Mouse (Mus musculus) limb, embryonic 12.5 days (tissue): ENCODE measurements around the gene Pgd. TPM values are rescaled to one million over a fixed set of nuclear protein-coding genes. Genes with fewer than 3 reads are reported as not detected.
"Not testable (repeated sequence)": the region's sequence is repeated elsewhere in the genome, so short reads cannot be mapped to it uniquely, and the experiment has no call there.

ENCODE experiments used
- ATAC-seq: fragments of 200-750 bp; cut with Nextera tagmentation; 2 replicates; pipeline ENCODE4 v1.8.0; 2017; ENCODE audit warnings: low read depth, moderate TSS enrichment; ENCODE audit not compliant: insufficient number of reproducible peaks, insufficient read depth, low FRiP score, low TSS enrichment
- H3K27ac ChIP-seq: fragments of 300-500 bp; sonication (generic); 2 replicates; pipeline ENCODE4 v1.5.1; 2016; ENCODE audit warnings: mild to moderate bottlenecking, moderate library complexity
- H3K27me3 ChIP-seq: fragments of 300-500 bp; sonication (generic); 2 replicates; pipeline ENCODE4 v1.6.1; 2016; ENCODE audit warnings: mild to moderate bottlenecking, moderate library complexity
- H3K36me3 ChIP-seq: fragments of 300-500 bp; sonication (generic); 2 replicates; pipeline ENCODE4 v1.6.1; 2016; ENCODE audit warnings: mild to moderate bottlenecking, moderate library complexity
- H3K4me1 ChIP-seq: fragments of 300-500 bp; sonication (generic); replicated peaks from 2 replicates; pipeline ENCODE4 v1.6.1; 2016
- H3K4me2 ChIP-seq: fragments of 300-500 bp; sonication (generic); 2 replicates; pipeline ENCODE4 v1.6.1; 2016; ENCODE audit warnings: mild to moderate bottlenecking, moderate library complexity
- H3K4me3 ChIP-seq: fragments of 300-500 bp; sonication (generic); replicated peaks from 2 replicates; pipeline ENCODE4 v1.5.1; 2016; ENCODE audit warnings: mild to moderate bottlenecking
- H3K9ac ChIP-seq: fragments of 300-500 bp; sonication (generic); replicated peaks from 2 replicates; pipeline ENCODE4 v1.6.1; 2016; ENCODE audit warnings: mild to moderate bottlenecking, moderate library complexity
- H3K9me3 ChIP-seq: fragments of 300-500 bp; sonication (generic); 2 replicates; pipeline ENCODE4 v1.6.1; 2016; ENCODE audit warnings: mild to moderate bottlenecking, moderate library complexity
- WGBS: fragments of 180-500 bp; shearing (Covaris S2); methylation state at CpG from one replicate; pipeline ENCODE4 v1.1.7; 2016; 5-methylcytosine and 5-hydroxymethylcytosine counted together
- polyA plus RNA-seq: library from polyadenylated mRNA; unstranded; fragments of >200 nt; fragmentation: Nextera tagmentation; extraction: Ambion mirVana; gene quantifications from 2 replicates; pipeline ENCODE4 v1.2.1, GENCODE M21; 2016

The Pgd gene
- polyA plus RNA-seq, 1 experiment from 2014 or later: 121 TPM

DNA sequence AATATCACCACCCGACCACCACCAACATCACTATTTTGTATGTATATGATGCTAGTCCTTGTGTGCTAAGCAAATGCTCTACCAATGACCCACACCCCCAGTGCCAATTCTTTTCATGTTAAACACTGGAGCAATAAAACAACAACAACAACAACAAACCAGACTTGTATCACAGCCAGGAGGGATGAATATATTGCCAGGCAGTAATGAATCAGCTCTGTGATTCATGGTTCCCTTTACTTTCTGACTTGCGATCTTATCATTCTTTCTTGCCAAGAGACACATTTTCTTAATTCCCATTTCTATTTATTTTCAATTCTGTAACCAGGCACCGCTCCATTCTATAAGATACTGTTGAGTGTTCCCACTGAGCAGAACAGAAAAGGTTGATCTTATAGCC is 65.1 kb downstream of the Pgd start:
- no peak overlapping the region for H3K4me3 ChIP-seq
- H3K27me3 ChIP-seq: no peaks in the 10 kb centered on the region
- H3K9ac ChIP-seq: no peak overlapping the region
- 85% methylated on average over 3 of the region's 3 CpGs for WGBS
- ATAC-seq: no peak
- H3K4me2 ChIP-seq: no peak overlapping the region
- H3K27ac ChIP-seq: no peak overlapping the region
- H3K4me1 ChIP-seq: peaks cover 19% of the 10 kb centered on the region
- peaks cover 4% of the 10 kb centered on the region; the same call in 1 of the 2 replicates for H3K36me3 ChIP-seq
- H3K9me3 ChIP-seq: no peaks in the 10 kb centered on the region

DNA sequence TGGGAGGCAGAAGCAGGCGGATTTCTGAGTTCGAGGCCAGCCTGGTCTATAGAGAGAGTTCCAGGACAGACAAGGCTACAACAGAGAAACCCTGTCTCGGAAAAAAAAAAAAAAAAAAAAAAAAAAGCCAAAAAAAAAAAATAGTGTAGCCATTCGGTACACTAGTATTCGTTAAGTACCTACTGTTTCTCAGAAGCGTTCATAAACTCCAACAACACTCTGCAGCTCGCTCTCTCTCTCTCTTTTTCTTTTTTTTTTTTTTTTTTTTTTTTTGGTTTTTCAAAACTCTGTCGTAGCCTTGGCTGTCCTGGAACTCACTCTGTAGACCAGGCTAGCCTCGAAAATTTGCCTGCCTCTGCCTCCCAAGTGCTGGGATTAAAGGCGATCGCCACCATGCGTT is 66.1 kb downstream of the Pgd start:
- H3K9ac ChIP-seq, H3K36me3 ChIP-seq, H3K4me3 ChIP-seq, H3K9me3 ChIP-seq, H3K27ac ChIP-seq, H3K27me3 ChIP-seq, ATAC-seq, H3K4me2 ChIP-seq: not testable (repeated sequence)
- WGBS: 84% methylated on average over 12 of the region's 12 CpGs
- peaks cover 19% of the 10 kb centered on the region for H3K4me1 ChIP-seq

Other genes starting within 250 kb of the Pgd start
- gene Pex14, start 66.9 kb downstream of the Pgd start, polyA plus RNA-seq: 55.2 and 55.9 TPM in 2 replicates
- gene Dffa, start 62.6 kb downstream of the Pgd start, polyA plus RNA-seq: 29.8 and 30.6 TPM in 2 replicates
- 0.33 and 0.87 TPM in 2 replicates for gene Cort, start 40.0 kb downstream of the Pgd start, polyA plus RNA-seq
- gene Cenps, start 29.1 kb downstream of the Pgd start, polyA plus RNA-seq: 46.9 and 47.9 TPM in 2 replicates
- 46.2 and 52.2 TPM in 2 replicates for gene Kif1b, start 140.9 kb upstream of the Pgd start, polyA plus RNA-seq